Mouse (Mus musculus) G1E (cell line): ENCODE data around the gene Tspan18.

ENCODE experiments used
- CTCF ChIP-seq: IDR thresholded peaks from 2 replicates; pipeline ENCODE4 v1.5.1; 2012; ENCODE audit warnings: low read depth, low read length, inconsistent platforms, mixed read lengths
- GATA1 ChIP-seq: IDR thresholded peaks from 2 replicates; pipeline ENCODE4 v1.6.1; 2012; ENCODE audit warnings: borderline replicate concordance, low read length, inconsistent platforms, mixed read lengths
- POLR2AphosphoS5 ChIP-seq: IDR thresholded peaks from 2 replicates; pipeline ENCODE4 v1.6.1; 2012; ENCODE audit warnings: low read depth, low read length, inconsistent platforms; ENCODE audit not compliant: insufficient replicate concordance
- TAL1 ChIP-seq: conservative IDR thresholded peaks from 2 replicates; pipeline ENCODE4 v1.6.1; 2012; ENCODE audit warnings: low read depth, low read length, inconsistent platforms, mixed read lengths

- no peak for TF ChIP-seq CTCF
- TF ChIP-seq GATA1, result no peak
- no peak for TF ChIP-seq TAL1
- no peak for TF ChIP-seq POLR2AphosphoS5
Observed at GRCm38 (mm10) chr2:93223463-93223862, 110.8 kb downstream of the Tspan18 start.
